Comparison of ENCODE assay signal across 21 mouse cellular contexts in the genomic region with DNA sequence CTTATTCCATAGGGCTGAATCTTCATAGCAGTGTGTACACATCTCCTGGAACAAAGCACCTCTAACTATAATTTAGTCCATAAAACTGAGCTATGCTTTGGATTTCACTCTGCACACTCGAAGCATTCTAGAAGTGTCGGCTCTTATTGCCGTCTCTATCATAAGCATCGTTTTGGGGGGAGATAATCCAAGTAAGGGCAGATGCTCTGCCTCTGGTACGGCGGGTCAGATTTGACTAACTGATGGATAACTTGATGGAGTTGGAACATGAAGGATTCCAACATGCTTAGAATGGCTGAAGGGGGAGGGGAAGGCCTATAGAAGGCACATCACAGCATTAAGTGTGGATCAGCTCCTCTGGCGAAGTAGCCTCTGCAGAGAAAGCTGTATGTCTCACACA.
DNase-seq lines count a peak whose midpoint lies in the region; ATAC-seq and TF ChIP-seq lines count a peak whose summit lies in the region.
"Had no signal": no experiment of that assay in that cellular context is flagged by ENCODE, and none has a peak within 500 bp of the region (broad histone marks: within the 10 kb centered on the region; RNA-seq: fewer than 3 reads in every experiment).

No protein-coding gene starts in this region.

- intact Hi-C loops in heart, postnatal 36 days (cut with DNase I) = no loop called here

- H3K9me3 ChIP-seq in midbrain, embryonic 11.5 days (ENCODE audit: control insufficient read depth, low read length) = no peaks in the 10 kb centered on the region
- no peaks in the 10 kb centered on the region for H3K9me3 ChIP-seq in midbrain, embryonic 14.5 days (ENCODE audit: control insufficient read depth, low read length)
- no peaks in the 10 kb centered on the region for H3K9me3 ChIP-seq in CH12.LX (replicated peaks; ENCODE audit: low read length)

- TF ChIP-seq CTCF in CH12.LX (conservative IDR thresholded peaks at IDR 0.05 in 1 of 2, IDR thresholded peaks at IDR 0.05 in 1 of 2; ENCODE audit: low read depth in 2 of 2, low read length in 2 of 2) = no peak

- no peak for TF ChIP-seq POLR2A in CH12.LX (IDR thresholded peaks at IDR 0.05; ENCODE audit: low read depth, low read length)

- H3K36me3 ChIP-seq in midbrain, embryonic 11.5 days (ENCODE audit: control insufficient read depth, insufficient read depth, low read length) = no peaks in the 10 kb centered on the region
- H3K36me3 ChIP-seq in midbrain, embryonic 14.5 days (ENCODE audit: control insufficient read depth, insufficient read depth, low read length) = 0 out of 2 replicates have a peak, but pooled peaks cover 3% of the 10 kb centered on the region
- peaks cover 0 to 52% of the 10 kb centered on the region in 2 experiments for H3K36me3 ChIP-seq in CH12.LX (replicated peaks in 1 of 2; ENCODE audit: control insufficient read depth in 1 of 2, insufficient read depth in 1 of 2, low read length in 1 of 2)
- H3K36me3 ChIP-seq: G1E had no signal

- H3K27ac ChIP-seq in midbrain, embryonic 11.5 days (ENCODE audit: low read depth, low read length) = no peak overlapping the region
- no peak overlapping the region for H3K27ac ChIP-seq in midbrain, embryonic 14.5 days (replicated peaks; ENCODE audit: low read depth, low read length)
- H3K27ac ChIP-seq in CH12.LX (ENCODE audit: insufficient read depth, low read depth) = peak overlapping the region; percentile 99

- WGBS in midbrain, embryonic 11.5 days = 93% methylated on average over 7 of the region's 7 CpGs
- 91% methylated on average over 7 of the region's 7 CpGs for WGBS in midbrain, embryonic 14.5 days

- peak; percentile 68 for DNase-seq in heart, adult 11 months
- DNase-seq in heart, postnatal 36 days = no peak
- DNase-seq in midbrain, embryonic 11.5 days (ENCODE audit: low spot score, missing footprints) = peak; percentile 59
- no peak for DNase-seq in midbrain, embryonic 14.5 days
- no peak for DNase-seq in CH12.LX (ENCODE audit: extremely low read depth)
- DNase-seq in layer of hippocampus, adult 9-10 months (ENCODE audit: low spot score) = no peak
- DNase-seq: adrenal gland, adult 2 months; adrenal gland, adult 8-10 months; adrenal gland, postnatal 10 days; adrenal gland, postnatal 14 days; adrenal gland, postnatal 25 days; adrenal gland, postnatal 36 days; B cell, adult 2 months; cerebellum, adult 11 months; cerebellum, adult 11-12 months; cerebellum, adult 18-20 months; cerebellum, adult 2 months had no signal

- no peak overlapping the region for H3K4me2 ChIP-seq in midbrain, embryonic 11.5 days
- no peak overlapping the region for H3K4me2 ChIP-seq in midbrain, embryonic 14.5 days (ENCODE audit: low read length)
- H3K4me2 ChIP-seq in CH12.LX (ENCODE audit: insufficient read depth, low read depth, poor library complexity, severe bottlenecking) = peak overlapping the region; percentile 38

- no peak for TF ChIP-seq RAD21 in CH12.LX (IDR thresholded peaks at IDR 0.05; ENCODE audit: low read depth, low read length)

- dilution Hi-C loops in CH12.LX (cut with MboI; ENCODE audit: extremely low pct_ligation_motif_present, extremely low pct_unique_long_range_greater_than_20kb, low sequenced_read_pairs) = no loop called here

- TF ChIP-seq EP300 in CH12.LX (IDR thresholded peaks at IDR 0.05; ENCODE audit: low read length) = no peak

- H3K4me3 ChIP-seq in midbrain, embryonic 11.5 days (ENCODE audit: low read depth, low read length) = no peak overlapping the region
- H3K4me3 ChIP-seq in midbrain, embryonic 14.5 days (replicated peaks; ENCODE audit: low read depth, low read length) = no peak overlapping the region
- peak overlapping the region in 1 of 3 experiments; percentile 6 for H3K4me3 ChIP-seq in CH12.LX (replicated peaks in 1 of 3; ENCODE audit: low read depth in 2 of 3, low read length in 2 of 3, poor library complexity in 1 of 3)

- no peak for ATAC-seq in midbrain, embryonic 11.5 days (ENCODE audit: low FRiP score)
- no peak for ATAC-seq in midbrain, embryonic 14.5 days (ENCODE audit: low FRiP score, low TSS enrichment)
- ATAC-seq: activated CD4-positive, CD25-positive, alpha-beta regulatory T cell, adult 4 months; CD4-positive, CD25-positive, alpha-beta regulatory T cell, adult 4 months; Patski had no signal

- no peaks in the 10 kb centered on the region for H3K4me1 ChIP-seq in midbrain, embryonic 11.5 days (ENCODE audit: control insufficient read depth, insufficient read depth, low read length)
- H3K4me1 ChIP-seq in midbrain, embryonic 14.5 days (ENCODE audit: control insufficient read depth, insufficient read depth, low read length) = no peaks in the 10 kb centered on the region
- peaks cover 24 to 73% of the 10 kb centered on the region in 2 experiments for H3K4me1 ChIP-seq in CH12.LX (ENCODE audit: control insufficient read depth in 1 of 2, insufficient read depth in 2 of 2)

- in situ Hi-C loops in CH12.LX (cut with MboI; ENCODE audit: low pct_ligation_motif_present, low pct_unique_long_range_greater_than_20kb, low sequenced_read_pairs) = loop anchor here (5.0 to 10.0 kb wide), 2 partner anchors 295 to 387 kb away; a partner anchor contains a TSS

- no peak overlapping the region for H3K9ac ChIP-seq in midbrain, embryonic 11.5 days (ENCODE audit: low read length)
- no peak overlapping the region for H3K9ac ChIP-seq in midbrain, embryonic 14.5 days (replicated peaks; ENCODE audit: low read length)
- H3K9ac ChIP-seq in CH12.LX (ENCODE audit: insufficient read depth, low read depth) = peak overlapping the region; percentile 88; the same call in 1 of the 2 replicates

- H3K27me3 ChIP-seq in midbrain, embryonic 11.5 days (ENCODE audit: control insufficient read depth, insufficient read depth, low read length) = no peaks in the 10 kb centered on the region
- no peaks in the 10 kb centered on the region for H3K27me3 ChIP-seq in midbrain, embryonic 14.5 days (ENCODE audit: control insufficient read depth, insufficient read depth, low read length)
- H3K27me3 ChIP-seq in CH12.LX (replicated peaks) = no peaks in the 10 kb centered on the region

- H3K79me2 ChIP-seq in CH12.LX (replicated peaks; ENCODE audit: control insufficient read depth, extremely low read depth, insufficient read depth, poor library complexity, severe bottlenecking) = peaks cover 14% of the 10 kb centered on the region; the same call in 1 of the 2 replicates

TF ChIP-seq in CH12.LX, 34 proteins besides CTCF, POLR2A, EP300 and RAD21:
- TF ChIP-seq MEF2A (IDR thresholded peaks at IDR 0.05; ENCODE audit: borderline replicate concordance, low read depth, low read length) (no peak), CHD1 (IDR thresholded peaks at IDR 0.05; ENCODE audit: low read depth, low read length) (no peak), MAFK (IDR thresholded peaks at IDR 0.05; ENCODE audit: insufficient replicate concordance, low read length) (no peak), ZMIZ1 (IDR thresholded peaks at IDR 0.05; ENCODE audit: low read depth, low read length) (no peak), JUN (IDR thresholded peaks at IDR 0.05; ENCODE audit: insufficient read depth, low read depth, low read length) (no peak), MAZ (IDR thresholded peaks at IDR 0.05; ENCODE audit: low read depth, low read length) (no peak), ZC3H11A (IDR thresholded peaks at IDR 0.05; ENCODE audit: low read depth, low read length) (no peak), MAX (IDR thresholded peaks at IDR 0.05; ENCODE audit: low read length) (no peak), PAX5 (IDR thresholded peaks at IDR 0.05; ENCODE audit: low read length) (no peak), CHD2 (IDR thresholded peaks at IDR 0.05; ENCODE audit: low read length) (no peak), JUND (conservative IDR thresholded peaks at IDR 0.05; ENCODE audit: low read depth, low read length) (no peak), SIN3A (IDR thresholded peaks at IDR 0.05; ENCODE audit: low read length) (no peak)

Comparison
In these comparisons a context has a peak if more than half of its experiments do, and no peak if none do; other contexts are left out.
1. DNase-seq: peak in heart, adult 11 months (single experiment) and midbrain, embryonic 11.5 days (single experiment); none in heart, postnatal 36 days (0 of 2), midbrain, embryonic 14.5 days (single experiment), CH12.LX (single experiment) and layer of hippocampus, adult 9-10 months (single experiment).